Mouse (Mus musculus) CH12.LX (cell line): Measurements from ENCODE around the gene Fcmr. TPM values are rescaled to one million over a fixed set of nuclear protein-coding genes. Genes with fewer than 3 reads are reported as not detected.

Experiments used
- DNase-seq: peaks from one replicate; pipeline ENCODE4 v3.0.0-alpha.2; 2013; ENCODE audit errors: extremely low read depth
- H3K27ac ChIP-seq: 2 replicates; pipeline ENCODE4 v1.5.1; 2012; ENCODE audit warnings: low read depth, mild to moderate bottlenecking, control low read depth, moderate library complexity; ENCODE audit not compliant: insufficient read depth
- H3K27me3 ChIP-seq: replicated peaks from 2 replicates; pipeline ENCODE3; 2012; ENCODE audit warnings: inconsistent platforms
- H3K36me3 ChIP-seq, 2 experiments: replicated peaks in 1 of 2; 2 replicates each; pipeline versions ENCODE3 to v1.6.1; 2012; ENCODE audit warnings: inconsistent platforms in 1 of 2, low read length in 1 of 2, mild to moderate bottlenecking in 1 of 2, mixed read lengths in 1 of 2, moderate library complexity in 1 of 2; ENCODE audit not compliant: control insufficient read depth in 1 of 2, insufficient read depth in 1 of 2
- H3K4me1 ChIP-seq, 2 experiments: 2 replicates each; pipeline ENCODE4 v1.6.1; 2012; ENCODE audit warnings: inconsistent platforms in 1 of 2, moderate library complexity in 1 of 2; ENCODE audit not compliant: insufficient read depth in 2 of 2, control insufficient read depth in 1 of 2
- H3K4me2 ChIP-seq: 2 replicates; pipeline ENCODE4 v1.6.1; 2012; ENCODE audit warnings: low read depth, mild to moderate bottlenecking, control low read depth; ENCODE audit not compliant: poor library complexity, insufficient read depth, severe bottlenecking
- H3K4me3 ChIP-seq, 3 experiments: fragments of 150-350 bp in 1 of 3; sonication (generic) in 1 of 3; replicated peaks in 1 of 3; 2 replicates each; pipeline versions ENCODE3 to v1.5.1; 2011 to 2012; ENCODE audit warnings: low read depth in 2 of 3, low read length in 2 of 3, mild to moderate bottlenecking in 2 of 3, moderate library complexity in 2 of 3, control low read depth in 1 of 3, improper control_type of control experiment in 1 of 3, inconsistent platforms in 1 of 3, mixed read lengths in 1 of 3; ENCODE audit not compliant: poor library complexity in 1 of 3
- H3K79me2 ChIP-seq: replicated peaks from 2 replicates; pipeline ENCODE4 v1.6.1; 2012; ENCODE audit warnings: mild to moderate bottlenecking, moderate library complexity; ENCODE audit not compliant: control insufficient read depth, poor library complexity, insufficient read depth, severe bottlenecking; ENCODE audit errors: extremely low read depth
- H3K9ac ChIP-seq: 2 replicates; pipeline ENCODE4 v1.6.1; 2012; ENCODE audit warnings: low read depth, mild to moderate bottlenecking, control low read depth, moderate library complexity; ENCODE audit not compliant: insufficient read depth
- H3K9me3 ChIP-seq: replicated peaks from 2 replicates; pipeline ENCODE3; 2012; ENCODE audit warnings: low read length, inconsistent platforms, mixed read lengths
- CTCF ChIP-seq, 2 experiments: IDR thresholded peaks in 1 of 2; conservative IDR thresholded peaks in 1 of 2; 2 replicates each; pipeline ENCODE4 v1.5.1; 2011 to 2012; ENCODE audit warnings: low read depth in 2 of 2, low read length in 2 of 2, improper control_type of control experiment in 1 of 2, inconsistent platforms in 1 of 2, mild to moderate bottlenecking in 1 of 2, moderate library complexity in 1 of 2
- IRF4 ChIP-seq: IDR thresholded peaks from 2 replicates; pipeline ENCODE4 v1.6.1; 2014; ENCODE audit warnings: low read depth, mild to moderate bottlenecking, inconsistent platforms, low read length, improper control_type of control experiment
- JUND ChIP-seq: conservative IDR thresholded peaks from 2 replicates; pipeline ENCODE4 v1.6.1; 2011; ENCODE audit warnings: low read depth, low read length, improper control_type of control experiment
- POLR2A ChIP-seq: IDR thresholded peaks from 2 replicates; pipeline ENCODE4 v1.6.1; 2011; ENCODE audit warnings: low read depth, mild to moderate bottlenecking, improper control_type of control experiment, low read length
- RAD21 ChIP-seq: IDR thresholded peaks from 2 replicates; pipeline ENCODE4 v1.6.1; 2011; ENCODE audit warnings: low read depth, mild to moderate bottlenecking, low read length, improper control_type of control experiment, moderate library complexity
- SMC3 ChIP-seq: IDR thresholded peaks from 2 replicates; pipeline ENCODE4 v1.6.1; 2011; ENCODE audit warnings: low read depth, low read length, improper control_type of control experiment
- ZNF384 ChIP-seq: IDR thresholded peaks from 2 replicates; pipeline ENCODE4 v1.6.1; 2012; ENCODE audit warnings: low read depth, low read length, improper control_type of control experiment, inconsistent platforms
- dilution Hi-C: fragments of 300-500 bp; cut with MboI; formaldehyde crosslinking; loops from 2 replicates; pipeline ENCODE4 v1.14.3; 2020; ENCODE audit warnings: low sequenced_read_pairs; ENCODE audit not compliant: extremely low pct_unique_long_range_greater_than_20kb, extremely low pct_ligation_motif_present
- in situ Hi-C: fragments of 300-500 bp; cut with MboI; formaldehyde crosslinking; loops from 3 replicates; pipeline ENCODE4 v1.14.3; 2019; ENCODE audit warnings: low sequenced_read_pairs, low pct_ligation_motif_present, low pct_unique_long_range_greater_than_20kb, mixed read lengths
- polyA plus RNA-seq: library from polyadenylated mRNA; unstranded; fragments of >175 nt; gene quantifications from 2 replicates; pipeline ENCODE4 v1.2.1, GENCODE M21; 2012; ENCODE audit warnings: low read depth; ENCODE audit not compliant: insufficient read length
- total RNA-seq, 2 experiments: library from RNA; depleted of rRNA; stranded (reverse); fragments of 300-350 nt in 1 of 2; fragments of >200 nt in 1 of 2; gene quantifications; 2 replicates each; pipeline ENCODE4 v1.2.3; 2012 to 2014

Gene Fcmr
- total and polyA plus RNA-seq, 3 experiments: 0.21 to 0.96 (median 0.56) TPM

DNA sequence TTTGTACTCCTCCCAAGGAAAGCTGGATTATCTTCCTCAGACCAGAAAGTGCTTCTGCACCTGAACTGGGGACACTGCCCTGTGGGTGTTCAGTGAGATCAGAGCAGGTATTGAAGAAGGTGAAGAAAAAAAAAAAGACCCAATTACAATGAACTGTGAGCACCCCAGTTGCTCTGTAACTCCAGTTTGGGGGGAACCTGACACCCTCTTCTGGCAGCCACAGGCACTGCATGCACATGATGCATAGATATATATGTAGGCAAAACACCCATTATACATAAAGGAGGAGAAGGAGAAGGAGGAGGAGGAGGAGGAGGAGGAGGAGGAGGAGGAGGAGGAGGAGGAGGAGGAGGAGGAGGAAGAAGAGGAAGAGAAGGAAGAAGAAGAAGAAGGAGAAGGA, 61.0 kb downstream of the Fcmr start:
- peak; percentile 13 for DNase-seq
- dilution Hi-C loops: no loop called here
- Histone ChIP-seq H3K4me2 (no peak overlapping the region), H3K9me3 (no peaks in the 10 kb centered on the region), H3K27me3 (peaks cover 2% of the 10 kb centered on the region), H3K79me2 (no peaks in the 10 kb centered on the region), H3K9ac (no peak overlapping the region), H3K36me3 (no peaks in the 10 kb centered on the region), H3K4me1 (no peaks in the 10 kb centered on the region), H3K27ac (no peak overlapping the region), H3K4me3 (no peak overlapping the region)
- in situ Hi-C loops: no loop called here
- TF ChIP-seq ZNF384: no peak
- TF ChIP-seq SMC3: peak; percentile 58
- no peak for TF ChIP-seq JUND
- TF ChIP-seq CTCF (conservative IDR thresholded peaks at IDR 0.05 in 1 of 2, IDR thresholded peaks at IDR 0.05 in 1 of 2; ENCODE audit: low read depth in 2 of 2, low read length in 2 of 2): peak in 1 of 2 experiments; percentile 63; a peak in 2 of 4 replicates
- TF ChIP-seq RAD21: peak; percentile 40
- no peak for TF ChIP-seq POLR2A
- TF ChIP-seq IRF4: no peak

Other genes starting within 250 kb of the Fcmr start
- gene Zp3r, start 236.0 kb upstream of the Fcmr start, total RNA-seq (2012; rRNA removed): not detected in 2 replicates
- not detected in 2 replicates for gene Zp3r, start 236.0 kb upstream of the Fcmr start, total RNA-seq (2014; rRNA removed)
- not detected in 2 replicates for gene Zp3r, start 236.0 kb upstream of the Fcmr start, polyA plus RNA-seq
- not detected in 2 replicates for gene C4bp, start 204.0 kb upstream of the Fcmr start, total RNA-seq (2012; rRNA removed)
- gene C4bp, start 204.0 kb upstream of the Fcmr start, total RNA-seq (2014; rRNA removed): 0.26 TPM in 1 of 2 replicates, not detected in the other
- not detected in 2 replicates for gene C4bp, start 204.0 kb upstream of the Fcmr start, polyA plus RNA-seq
- gene Gm29427, start 149.9 kb upstream of the Fcmr start, total RNA-seq (2012; rRNA removed): not detected in 2 replicates
- not detected in 2 replicates for gene Gm29427, start 149.9 kb upstream of the Fcmr start, total RNA-seq (2014; rRNA removed)
- not detected in 2 replicates for gene Gm29427, start 149.9 kb upstream of the Fcmr start, polyA plus RNA-seq
- 3.6 and 4.7 TPM in 2 replicates for gene Yod1, start 148.3 kb upstream of the Fcmr start, total RNA-seq (2012; rRNA removed)
- gene Yod1, start 148.3 kb upstream of the Fcmr start, total RNA-seq (2014; rRNA removed): 5.4 and 6.5 TPM in 2 replicates
- 4.5 and 5.2 TPM in 2 replicates for gene Yod1, start 148.3 kb upstream of the Fcmr start, polyA plus RNA-seq
- gene Pfkfb2, start 136.4 kb upstream of the Fcmr start, total RNA-seq (2012; rRNA removed): 4.3 and 4.4 TPM in 2 replicates
- 3.3 and 3.7 TPM in 2 replicates for gene Pfkfb2, start 136.4 kb upstream of the Fcmr start, total RNA-seq (2014; rRNA removed)
- gene Pfkfb2, start 136.4 kb upstream of the Fcmr start, polyA plus RNA-seq: 6.9 and 7.1 TPM in 2 replicates
- 0.08 and 0.25 TPM in 2 replicates for gene AA986860, start 133.7 kb upstream of the Fcmr start, total RNA-seq (2012; rRNA removed)
- 0.28 and 0.34 TPM in 2 replicates for gene AA986860, start 133.7 kb upstream of the Fcmr start, total RNA-seq (2014; rRNA removed)
- gene AA986860, start 133.7 kb upstream of the Fcmr start, polyA plus RNA-seq: 0.34 and 0.61 TPM in 2 replicates
- gene Fcamr, start 64.8 kb upstream of the Fcmr start, total RNA-seq (2012; rRNA removed): 0.08 and 0.17 TPM in 2 replicates
- gene Fcamr, start 64.8 kb upstream of the Fcmr start, total RNA-seq (2014; rRNA removed): not detected in 2 replicates
- gene Fcamr, start 64.8 kb upstream of the Fcmr start, polyA plus RNA-seq: 0.74 and 1.7 TPM in 2 replicates
- gene Pigr, start 39.0 kb upstream of the Fcmr start, total RNA-seq (2012; rRNA removed): 0.04 TPM in 1 of 2 replicates, not detected in the other
- not detected in 2 replicates for gene Pigr, start 39.0 kb upstream of the Fcmr start, total RNA-seq (2014; rRNA removed)
- 0.19 and 0.21 TPM in 2 replicates for gene Pigr, start 39.0 kb upstream of the Fcmr start, polyA plus RNA-seq
- not detected in 2 replicates for gene Il24, start 21.8 kb downstream of the Fcmr start, total RNA-seq (2012; rRNA removed)
- not detected in 2 replicates for gene Il24, start 21.8 kb downstream of the Fcmr start, total RNA-seq (2014; rRNA removed)
- gene Il24, start 21.8 kb downstream of the Fcmr start, polyA plus RNA-seq: not detected in 2 replicates
- not detected in 2 replicates for gene Il20, start 45.8 kb downstream of the Fcmr start, total RNA-seq (2012; rRNA removed)
- gene Il20, start 45.8 kb downstream of the Fcmr start, total RNA-seq (2014; rRNA removed): not detected in 2 replicates
- not detected in 2 replicates for gene Il20, start 45.8 kb downstream of the Fcmr start, polyA plus RNA-seq
- gene Il19, start 74.4 kb downstream of the Fcmr start, total RNA-seq (2012; rRNA removed): 0.21 TPM in 1 of 2 replicates, not detected in the other
- gene Il19, start 74.4 kb downstream of the Fcmr start, total RNA-seq (2014; rRNA removed): 0.38 and 0.39 TPM in 2 replicates
- gene Il19, start 74.4 kb downstream of the Fcmr start, polyA plus RNA-seq: not detected in 2 replicates
- gene Il10, start 154.2 kb downstream of the Fcmr start, total RNA-seq (2012; rRNA removed): 389 and 399 TPM in 2 replicates
- 903 and 969 TPM in 2 replicates for gene Il10, start 154.2 kb downstream of the Fcmr start, total RNA-seq (2014; rRNA removed)
- 236 and 284 TPM in 2 replicates for gene Il10, start 154.2 kb downstream of the Fcmr start, polyA plus RNA-seq
- 54.2 and 55.0 TPM in 2 replicates for gene Mapkapk2, start 232.2 kb downstream of the Fcmr start, total RNA-seq (2012; rRNA removed)
- gene Mapkapk2, start 232.2 kb downstream of the Fcmr start, total RNA-seq (2014; rRNA removed): 58.6 and 62.9 TPM in 2 replicates
- 63.5 and 68.6 TPM in 2 replicates for gene Mapkapk2, start 232.2 kb downstream of the Fcmr start, polyA plus RNA-seq